Mouse (Mus musculus) olfactory bulb, adult 2 months (tissue): ENCODE data around the gene Cabcoco1.

Experiments
- CTCF ChIP-seq: fragments of 200-500 bp; IDR thresholded peaks from 2 replicates; pipeline ENCODE4 v1.5.1; 2012; ENCODE audit warnings: low read depth, mild to moderate bottlenecking, low read length, moderate library complexity; ENCODE audit not compliant: insufficient read depth
- POLR2A ChIP-seq: fragments of 200-500 bp; IDR thresholded peaks from 2 replicates; pipeline ENCODE4 v1.6.1; 2012; ENCODE audit warnings: mild to moderate bottlenecking, low read depth, low read length, moderate library complexity; ENCODE audit not compliant: insufficient read depth

- no peak for TF ChIP-seq CTCF
- no peak for TF ChIP-seq POLR2A
These were observed 87.2 kb downstream of the Cabcoco1 start for GRCm38 (mm10) chr10:68454541-68454940.
